Mouse (Mus musculus): ENCODE measurements at regions not wholly inside any gene's neighbourhood (a gene's known extent, or its start where the extent isn't known, plus 50 kb on each side); places are given as distances from the start of the nearest gene placed in this dataset.
A peak's percentile ranks its signal among the peaks of the same experiment; 100 is the strongest.
"Not testable (repeated sequence)": the region's sequence is repeated elsewhere in the genome, so short reads cannot be mapped to it uniquely, and the experiment has no call there.

GRCm38 (mm10) chr7:95991250-95992032 lies 179.6 kb upstream of the Tenm4 start:
- DNase-seq, result no peak

DNA sequence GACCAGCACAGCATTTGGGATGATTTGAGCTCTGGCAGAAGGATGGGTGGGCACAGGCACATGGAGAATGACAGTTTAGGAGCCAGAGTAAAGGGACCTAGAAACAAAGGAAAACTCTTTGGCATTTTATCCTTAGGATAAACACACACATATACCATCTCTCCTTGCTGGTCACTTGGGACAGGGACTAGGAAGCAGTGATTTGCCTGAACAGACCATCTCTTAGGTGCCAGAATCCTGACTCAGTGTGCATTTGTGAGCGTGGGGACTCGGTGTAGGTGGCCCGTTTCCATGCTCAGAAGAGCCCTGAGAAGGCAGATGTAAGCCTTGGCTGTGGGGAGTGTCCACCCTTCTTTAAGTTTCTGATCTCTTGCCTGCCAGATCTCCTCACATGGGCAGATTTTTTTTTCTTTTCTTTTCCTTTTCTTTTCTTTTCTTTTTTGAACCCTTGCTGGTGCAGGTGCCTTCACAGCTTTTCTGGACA lies 179.0 kb upstream of the Tenm4 start:
- no peak for DNase-seq

GRCm38 (mm10) chr7:95992521-95992920 lies 178.5 kb upstream of the Tenm4 start:
- DNase-seq, result no peak

GRCm38 (mm10) chr7:95997190-95997589 lies 173.9 kb upstream of the Tenm4 start:
- no peak for DNase-seq

GRCm38 (mm10) chr7:95999189-95999588 lies 171.9 kb upstream of the Tenm4 start:
- DNase-seq, result no peak

DNA sequence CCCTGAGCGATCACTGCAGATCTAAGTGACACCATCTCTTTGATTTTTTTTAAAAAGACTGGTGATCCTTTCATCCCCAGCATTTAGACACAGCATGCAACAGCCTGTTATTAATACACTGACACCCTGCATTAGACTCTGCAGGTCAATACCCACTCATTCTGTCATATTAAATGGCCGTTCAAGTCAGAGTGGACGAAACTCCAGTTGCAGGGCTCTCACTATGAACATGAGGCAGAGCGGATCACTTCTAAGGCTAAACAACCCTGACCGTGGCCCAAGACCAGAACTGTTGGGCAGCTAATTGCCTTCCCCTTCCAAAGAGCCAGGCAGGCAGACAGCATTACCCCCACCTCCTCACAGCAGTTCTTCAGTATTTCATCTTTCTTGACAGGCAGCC lies 168.6 kb upstream of the Tenm4 start:
- no peak for DNase-seq

GRCm38 (mm10) chr7:96006299-96006698 lies 164.7 kb upstream of the Tenm4 start:
- DNase-seq, result no peak

DNA sequence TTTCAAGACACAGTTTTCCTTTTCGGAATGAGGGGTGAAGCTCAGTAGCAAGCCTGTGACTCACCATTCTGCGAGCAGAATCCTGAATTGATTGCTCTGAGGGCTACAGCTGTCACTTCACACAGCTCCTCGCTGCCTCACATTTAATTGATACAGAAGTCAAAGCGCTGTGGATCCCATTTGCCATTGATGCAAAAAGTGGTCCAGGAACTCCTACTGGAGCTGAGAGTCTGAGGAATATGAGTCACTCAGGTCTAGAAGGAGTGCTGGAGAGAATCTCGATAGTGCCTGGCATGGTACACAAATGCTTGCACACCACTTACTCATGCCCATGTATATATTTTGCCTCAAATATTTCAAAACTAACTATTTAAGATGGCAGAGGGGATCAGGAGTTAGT lies 158.0 kb upstream of the Tenm4 start:
- peak; percentile 29 for DNase-seq

GRCm38 (mm10) chr7:96017112-96017884 lies 153.7 kb upstream of the Tenm4 start:
- DNase-seq, result no peak

DNA sequence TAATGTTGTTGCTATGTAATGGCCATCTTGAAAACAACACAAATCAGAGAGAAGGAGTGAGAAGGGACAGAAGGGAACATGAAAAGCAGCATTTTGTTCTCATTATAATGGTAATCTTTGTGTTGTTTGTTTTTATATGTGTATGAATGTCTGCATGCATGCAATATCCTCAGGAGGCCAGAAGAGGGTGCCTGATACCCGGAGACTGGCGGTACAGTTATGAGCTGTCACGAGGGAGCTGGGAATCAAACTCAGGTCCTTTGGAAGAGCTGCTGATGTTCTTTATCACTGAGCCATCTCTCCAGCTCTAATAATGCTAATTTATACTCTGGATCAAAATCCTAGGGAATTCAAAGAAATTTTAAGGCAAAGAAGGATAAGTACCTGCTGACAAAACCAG lies 147.0 kb upstream of the Tenm4 start:
- DNase-seq, result no peak

DNA sequence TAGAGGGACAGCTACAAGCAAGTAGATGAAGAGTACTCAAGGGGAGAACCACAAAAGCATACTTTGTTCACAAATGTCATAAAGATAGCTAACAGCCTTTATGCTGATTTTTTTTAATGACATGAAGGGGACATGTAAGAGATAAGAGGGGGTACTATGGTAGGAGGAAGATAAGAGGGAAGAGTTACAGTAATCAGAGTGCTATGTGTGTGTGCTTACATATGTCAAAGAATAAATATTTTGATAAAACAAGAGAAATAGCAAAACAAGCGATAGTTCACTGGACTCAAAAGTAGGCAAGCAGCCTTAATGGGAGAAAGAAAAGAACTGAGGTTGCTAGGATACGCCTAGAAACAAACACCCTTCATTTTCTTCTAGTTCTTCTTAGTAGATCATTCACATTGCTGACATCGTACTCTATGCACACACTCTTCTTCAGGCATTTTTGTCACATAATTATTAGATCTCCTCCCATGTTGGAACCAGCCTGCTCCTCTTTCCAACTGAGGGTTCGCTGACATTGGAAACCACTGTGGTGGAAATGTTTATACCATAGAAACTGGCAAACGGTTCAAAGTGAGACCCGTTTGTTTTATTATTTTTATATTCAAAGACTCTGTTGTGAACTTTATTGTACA lies 144.1 kb upstream of the Tenm4 start:
- no peak for DNase-seq

DNA sequence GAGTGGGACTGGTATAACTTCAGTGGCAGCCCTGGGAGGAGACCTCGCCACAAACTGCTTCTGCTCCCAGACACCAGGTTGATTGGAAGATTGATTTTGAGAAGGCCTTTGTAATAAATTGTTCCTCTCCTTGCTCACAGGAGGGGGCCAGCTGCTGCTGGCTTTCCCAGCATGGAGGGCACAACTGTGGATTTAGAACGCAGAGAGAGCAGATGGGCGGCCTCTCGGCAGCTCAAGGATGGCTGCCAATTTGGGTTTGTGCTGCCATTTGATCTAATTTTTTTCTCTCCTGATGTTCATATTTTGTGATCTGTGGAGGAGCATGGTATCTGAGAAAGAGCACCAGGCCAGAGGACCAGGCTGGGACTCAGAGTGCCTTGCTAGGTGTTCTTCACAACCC lies 137.4 kb upstream of the Tenm4 start:
- DNase-seq, result peak; percentile 30

DNA sequence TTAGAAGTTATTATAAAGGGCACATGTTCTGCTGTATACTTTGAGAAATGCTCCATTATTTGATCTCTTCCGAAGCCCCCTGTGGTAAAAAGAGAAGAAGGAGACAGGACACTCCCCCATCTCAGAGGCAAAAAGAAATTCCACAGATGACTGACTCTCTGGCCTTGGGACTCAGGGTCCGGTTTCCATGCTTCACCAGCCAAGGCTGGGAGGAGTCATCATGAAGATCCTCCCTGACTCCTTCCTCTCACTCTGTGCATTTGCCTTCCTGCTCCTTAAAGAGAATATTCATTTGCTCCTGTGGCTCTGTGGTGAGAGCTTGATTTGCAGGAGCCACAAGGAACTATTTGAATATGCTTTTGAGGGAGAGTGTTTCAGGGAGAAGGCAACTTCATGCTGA lies 135.6 kb upstream of the Tenm4 start:
- DNase-seq, result no peak

DNA sequence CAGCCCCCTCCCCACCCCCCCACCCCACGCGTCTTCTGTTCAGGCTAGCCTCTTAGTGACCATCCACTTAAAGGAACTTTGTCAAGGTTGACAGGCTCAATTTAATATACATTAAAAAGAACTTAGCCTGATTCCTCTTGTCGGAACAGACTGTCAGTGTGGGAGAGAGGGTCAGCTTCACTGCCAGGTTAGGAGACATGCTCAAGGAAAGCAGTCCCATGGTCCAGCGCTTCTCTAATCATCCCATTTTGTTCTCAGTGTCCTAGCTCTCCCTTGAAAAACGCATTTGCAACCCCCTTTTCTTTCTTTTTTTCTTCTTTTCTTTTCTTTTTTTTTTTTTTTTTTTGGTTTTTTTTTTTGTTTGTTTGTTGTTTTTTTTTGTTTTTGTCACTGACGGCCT lies 131.4 kb upstream of the Tenm4 start:
- no peak for DNase-seq

GRCm38 (mm10) chr7:96041806-96042205 lies 129.2 kb upstream of the Tenm4 start:
- no peak for DNase-seq

DNA sequence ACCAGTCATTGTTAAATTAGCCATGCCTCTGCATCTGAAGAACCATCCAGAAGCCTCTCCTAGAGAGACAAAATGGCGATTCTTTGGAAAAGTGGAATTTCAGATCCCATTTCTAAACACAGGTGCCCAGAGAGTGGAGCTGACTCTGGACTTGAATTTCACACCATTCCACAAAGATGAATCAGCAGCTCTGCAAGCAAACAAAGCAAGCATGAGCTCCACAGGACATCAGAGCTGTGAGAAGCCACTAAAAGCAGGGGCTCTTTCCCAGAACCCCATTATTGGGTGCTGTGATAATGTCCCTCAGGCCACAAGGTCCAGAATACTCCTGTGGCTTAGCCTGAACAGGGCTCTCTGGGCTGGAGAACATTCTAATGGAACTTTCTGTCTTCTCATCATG lies 119.4 kb upstream of the Tenm4 start:
- no peak for DNase-seq

DNA sequence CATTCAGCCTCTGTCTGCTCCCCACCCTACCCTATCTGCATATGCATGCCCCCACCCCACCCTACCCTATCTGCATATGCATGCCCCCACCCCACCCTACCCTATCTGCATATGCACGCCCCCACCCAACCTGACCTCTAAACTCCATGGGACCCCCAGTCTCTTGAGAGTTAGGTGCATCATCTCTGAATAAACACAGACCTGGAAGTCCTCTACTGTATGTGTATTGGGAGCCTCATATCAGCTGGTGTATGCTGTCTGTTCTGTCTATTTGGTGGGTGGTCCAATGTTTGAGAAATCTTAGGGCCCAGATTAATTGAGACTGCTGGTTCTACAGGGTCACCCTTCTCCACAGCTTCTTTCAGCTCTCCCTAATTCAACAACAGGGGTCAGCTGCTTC lies 109.4 kb upstream of the Tenm4 start:
- not testable (repeated sequence) for DNase-seq

GRCm38 (mm10) chr7:96078511-96078910 lies 92.5 kb upstream of the Tenm4 start:
- peak; percentile 69 for DNase-seq

- no peak for DNase-seq
These were observed 89.4 kb upstream of the Tenm4 start for GRCm38 (mm10) chr7:96081676-96082075.

GRCm38 (mm10) chr7:96095185-96095584 lies 75.9 kb upstream of the Tenm4 start:
- DNase-seq, result no peak

DNA sequence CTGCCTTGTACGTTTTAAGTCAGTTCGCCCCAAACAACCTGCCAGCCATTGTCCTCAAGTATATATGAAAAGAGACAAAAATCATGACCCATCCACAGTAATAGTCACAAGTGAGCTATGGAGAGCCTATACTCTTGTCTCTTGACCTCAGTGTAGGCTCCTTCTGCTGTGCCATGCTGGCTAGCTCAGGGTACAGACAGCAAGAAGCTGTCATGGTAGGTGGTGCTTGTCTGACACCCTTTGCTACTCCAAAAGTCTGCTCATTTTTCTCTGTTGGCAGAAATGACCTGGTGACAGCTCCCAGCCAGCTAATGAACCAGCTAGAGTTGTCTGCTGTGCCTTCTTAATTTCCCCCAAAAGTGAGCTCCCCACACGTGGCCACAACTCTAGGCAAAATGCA lies 75.3 kb upstream of the Tenm4 start:
- no peak for DNase-seq

- no peak for DNase-seq
These were observed 72.2 kb upstream of the Tenm4 start for GRCm38 (mm10) chr7:96098686-96099376.

- no peak for DNase-seq
These were observed 68.3 kb upstream of the Tenm4 start for GRCm38 (mm10) chr7:96102727-96103126.
